Mouse (Mus musculus) left cerebral cortex, adult 9 months (tissue): ENCODE data around the gene Vmn2r80.
"Not testable (repeated sequence)": the region's sequence is repeated elsewhere in the genome, so short reads cannot be mapped to it uniquely, and the experiment has no call there.

ENCODE experiments used
- DNase-seq, 2 experiments: peaks; one replicate each; pipeline ENCODE4 v3.0.0; 2022; ENCODE audit warnings: low spot score in 2 of 2

Gene Vmn2r80

DNA sequence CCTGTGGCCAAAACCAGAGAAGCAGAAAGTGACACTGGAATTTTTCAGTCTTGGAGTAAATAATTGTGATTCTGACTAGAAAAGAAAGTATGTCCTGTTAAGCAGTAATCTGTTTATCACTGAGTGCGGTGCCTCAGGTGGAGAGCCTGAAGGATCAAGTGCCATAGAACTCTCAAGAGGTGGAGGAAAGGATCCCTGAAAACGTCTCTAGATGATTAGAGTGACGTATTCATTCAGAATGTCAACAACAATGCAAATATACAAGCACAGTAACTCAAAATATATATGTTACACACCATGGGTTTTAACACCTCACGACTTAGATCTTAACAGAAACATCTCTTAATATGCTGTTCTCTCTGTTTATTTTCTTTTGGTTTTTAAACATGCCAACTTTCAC, at the start of gene Vmn2r80:
Gene Vmn2r80 (plus strand): TSS at position 301 of the 400 bp plus-strand sequence.
- not testable (repeated sequence) for DNase-seq

DNA sequence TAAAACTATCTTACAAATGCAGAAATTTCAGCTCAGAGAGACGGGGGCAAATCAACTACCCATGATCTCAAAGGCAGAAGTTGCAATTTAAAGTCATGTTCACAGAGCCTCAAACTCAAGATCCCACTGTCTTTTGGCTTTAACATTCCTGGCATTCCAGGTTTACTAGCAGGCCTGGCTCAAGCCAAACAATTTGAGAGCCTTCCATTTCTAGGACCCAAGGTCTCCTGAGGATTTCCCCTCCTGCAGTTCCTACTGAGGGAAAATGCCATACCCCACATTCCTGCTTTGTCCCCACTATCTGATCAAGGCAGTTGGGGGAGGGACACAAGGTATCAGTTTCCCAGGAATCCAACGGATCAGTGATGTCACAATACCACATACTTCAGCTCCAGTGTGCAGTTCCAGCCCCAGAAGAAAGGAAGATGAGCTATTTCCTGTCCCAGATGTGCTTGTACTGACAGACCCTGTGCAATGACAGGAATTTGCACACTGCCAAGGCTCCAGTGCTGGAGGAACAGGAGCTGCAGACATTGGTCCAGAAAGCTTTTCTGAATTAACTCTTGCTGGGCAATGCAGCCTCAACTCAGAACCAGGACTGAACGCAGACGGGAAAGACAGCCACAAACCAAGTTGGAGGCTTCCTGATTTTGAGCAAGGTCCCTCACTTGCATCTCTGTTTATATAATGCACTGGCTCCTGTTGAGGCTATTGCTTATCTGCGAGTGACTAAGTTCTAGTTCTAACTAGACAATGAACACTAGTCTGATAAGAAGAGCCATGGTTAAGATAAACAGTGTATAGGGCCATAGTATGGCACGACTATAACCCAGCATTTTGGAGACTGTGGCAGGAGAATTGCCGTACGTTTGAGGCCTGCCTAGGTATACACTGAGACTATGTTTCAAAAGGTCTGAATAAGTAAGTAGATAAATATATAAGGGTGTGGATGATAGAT, 42.0 kb upstream of the Vmn2r80 start:
- DNase-seq: no peak

DNA sequence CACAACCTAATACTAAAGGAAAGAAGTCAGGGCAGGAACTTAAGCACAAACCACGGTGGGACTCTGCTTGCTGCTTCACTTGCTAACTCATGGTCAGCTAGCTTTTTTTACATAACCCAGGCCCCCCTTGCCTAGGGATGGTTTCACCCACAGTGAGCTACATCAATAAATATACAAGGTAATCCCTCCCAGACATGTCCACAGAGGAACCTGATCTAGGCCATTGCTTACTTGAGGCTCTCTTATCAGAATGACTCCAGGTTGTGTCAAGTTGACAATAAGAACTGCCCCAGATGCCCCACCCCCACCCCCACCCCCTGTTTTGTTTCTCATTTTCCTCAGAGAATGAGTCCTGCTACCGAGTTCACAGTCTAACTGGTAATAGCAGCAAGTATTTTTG, 41.0 kb upstream of the Vmn2r80 start:
- DNase-seq: no peak

DNA sequence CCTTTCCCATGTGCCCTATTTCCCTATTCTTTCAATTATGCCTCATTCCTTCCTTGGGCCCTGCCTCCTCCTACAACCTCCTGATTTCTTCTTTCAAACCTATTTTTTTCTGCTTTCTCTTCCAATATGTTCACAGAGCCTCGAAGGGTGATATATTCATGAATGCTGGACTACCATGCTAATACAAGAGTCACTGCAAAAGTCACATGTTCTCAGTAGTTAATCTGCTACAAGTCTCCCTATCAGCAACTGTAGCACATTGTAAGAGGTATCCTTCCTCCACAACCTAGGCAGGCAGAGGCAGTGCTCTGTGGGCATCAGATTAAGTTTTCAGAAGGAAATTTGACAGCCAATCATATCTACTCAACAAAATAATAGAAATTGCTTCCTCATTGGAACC, 39.4 kb upstream of the Vmn2r80 start:
- DNase-seq: no peak

DNA sequence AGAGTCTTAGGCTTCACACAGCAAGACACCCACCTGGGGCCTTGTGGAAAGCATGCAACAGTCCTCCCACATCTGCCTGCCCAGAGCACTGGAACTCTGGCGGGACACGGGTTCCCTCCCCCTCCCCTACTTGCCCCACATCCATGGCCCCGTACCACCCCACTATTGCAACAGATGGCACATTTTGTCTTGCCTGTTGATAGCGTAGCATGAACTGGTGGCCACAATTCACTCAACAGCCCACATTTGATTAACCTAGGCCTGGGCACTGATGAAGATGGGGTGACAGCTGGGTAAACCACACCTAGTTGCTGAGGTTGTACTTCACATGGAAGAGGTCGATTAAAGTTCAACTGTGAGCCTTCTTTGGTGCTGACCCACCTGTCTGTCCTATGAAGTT, 38.1 kb upstream of the Vmn2r80 start:
- no peak for DNase-seq

DNA sequence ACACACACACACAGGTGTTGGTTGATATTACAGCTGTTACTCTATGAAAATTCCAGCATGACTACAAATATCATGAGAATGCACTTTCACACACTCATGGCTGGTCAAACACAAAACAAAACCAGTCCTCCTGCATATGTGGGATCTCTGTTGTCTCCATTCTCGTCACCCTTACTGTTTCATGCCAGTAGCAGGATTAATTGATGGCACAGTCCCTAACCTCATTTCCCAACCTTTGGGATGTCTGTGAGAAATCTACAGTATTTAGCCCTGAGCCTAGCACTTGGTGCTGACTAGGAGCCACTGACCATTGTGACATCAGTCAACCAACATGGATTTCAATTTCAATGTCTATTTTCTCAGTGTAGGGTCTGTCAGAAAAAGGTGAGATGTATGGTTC, 33.5 kb upstream of the Vmn2r80 start:
- DNase-seq: no peak

DNA sequence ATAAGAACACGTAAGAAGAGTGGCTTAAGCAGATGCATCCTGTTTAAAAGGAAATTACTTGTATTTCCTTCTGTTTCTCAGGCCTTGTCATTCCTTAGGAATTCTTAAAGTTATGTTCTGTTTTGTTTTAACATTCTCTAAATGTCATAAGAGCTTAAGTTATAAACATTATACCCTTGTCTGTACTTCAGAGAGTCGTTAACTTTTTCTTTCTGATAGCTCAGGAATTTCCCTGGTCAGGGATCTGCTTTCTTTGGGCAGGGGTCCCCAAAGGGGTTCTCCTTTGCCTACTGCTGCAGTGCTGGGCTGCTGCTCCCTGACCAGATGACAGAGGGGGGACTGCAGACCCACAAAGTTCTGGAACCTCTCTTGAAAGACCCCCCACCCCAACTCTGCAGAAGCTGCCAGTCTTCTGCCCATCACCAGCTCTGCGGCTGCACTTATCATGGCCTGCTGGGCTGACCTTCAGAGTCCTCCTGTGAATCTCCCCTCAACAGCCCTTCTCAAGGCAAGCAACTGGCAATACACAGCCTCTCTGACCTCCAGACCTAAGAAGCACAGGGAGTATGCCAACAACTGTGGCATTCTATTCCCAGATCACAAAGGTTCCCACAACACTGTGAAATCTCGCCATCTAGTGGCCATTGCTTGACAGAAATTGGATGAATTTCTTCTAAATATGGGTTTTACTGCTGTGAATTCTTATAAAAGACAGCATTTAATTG, 32.3 kb upstream of the Vmn2r80 start:
- peak in 1 of 2 experiments; percentile 56 for DNase-seq

DNA sequence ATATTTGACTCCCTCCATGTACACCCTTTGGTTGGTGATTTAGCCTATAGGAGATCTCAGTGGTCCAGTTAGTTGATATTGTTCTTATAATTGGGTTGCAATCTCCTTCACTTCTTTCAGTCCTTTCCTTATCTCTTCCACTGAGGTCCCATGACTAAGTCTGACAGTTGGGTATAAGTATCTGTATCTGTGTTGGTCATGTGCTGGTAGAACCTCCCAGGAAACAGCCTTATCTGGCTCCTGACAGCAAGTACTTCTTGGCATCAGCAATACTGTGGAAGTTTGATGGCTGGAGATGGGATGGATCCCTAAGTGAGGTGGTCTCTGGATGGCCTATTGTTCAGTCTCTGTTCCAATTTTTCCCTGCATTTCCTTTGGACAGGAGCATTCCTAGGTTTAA, 3.0 kb downstream of the Vmn2r80 start:
- DNase-seq: no peak

DNA sequence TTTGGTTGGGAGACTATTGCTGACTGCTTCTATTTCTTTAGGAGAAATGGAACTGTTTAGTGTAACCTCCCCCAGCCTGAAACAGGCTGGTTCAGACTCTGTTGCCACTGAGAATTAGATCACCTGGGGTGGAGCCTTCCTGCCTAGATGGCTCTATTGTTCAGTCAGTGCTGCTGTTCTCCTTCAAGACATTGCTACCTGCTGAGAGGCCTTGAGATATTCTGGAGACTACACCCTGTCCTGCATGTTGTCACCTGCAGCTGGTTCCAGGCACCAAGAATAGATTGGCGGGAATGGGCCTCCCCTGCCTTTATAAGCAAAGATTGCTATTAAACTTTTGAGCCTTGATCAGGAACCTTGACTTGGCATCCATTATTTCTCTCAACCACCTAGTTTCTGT, 51.4 kb downstream of the Vmn2r80 start:
- not testable (repeated sequence) for DNase-seq

DNA sequence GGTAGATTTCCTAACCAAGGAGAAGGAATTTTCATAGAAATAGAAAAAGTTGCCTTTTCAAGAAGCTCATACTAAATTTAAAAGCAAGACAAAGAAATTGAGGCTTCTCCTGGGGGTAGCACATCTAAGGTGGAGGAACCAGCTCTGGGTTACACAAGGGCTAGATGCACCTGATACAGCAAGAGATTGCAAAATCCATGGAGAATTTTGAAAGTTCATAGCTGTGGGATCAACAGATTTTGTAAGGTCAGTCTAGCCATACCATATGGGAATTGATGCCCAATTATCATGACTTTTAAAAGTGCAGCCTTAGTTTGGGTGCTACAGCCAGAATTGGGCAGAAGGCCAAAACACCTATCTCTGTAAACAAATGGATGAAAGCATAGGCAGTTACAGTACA, 71.9 kb downstream of the Vmn2r80 start:
- DNase-seq: no peak

DNA sequence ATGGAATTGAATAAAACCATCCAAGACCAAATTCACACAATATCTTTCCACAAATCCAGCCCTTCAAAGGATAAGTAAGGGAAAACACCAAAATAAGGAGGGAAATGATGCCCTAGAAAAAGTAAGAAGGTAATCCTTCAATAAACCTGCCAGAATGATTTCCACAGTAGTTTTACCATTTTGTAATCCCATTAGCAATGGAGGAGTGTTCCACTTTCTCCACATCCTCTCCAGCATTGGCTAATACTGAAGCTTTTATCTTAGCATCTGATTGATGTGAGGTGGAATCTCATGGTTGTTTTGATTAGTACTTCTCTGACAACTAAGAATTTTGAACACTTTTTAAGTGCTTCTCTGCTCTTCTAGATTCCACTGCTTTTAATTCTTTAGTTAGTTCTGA, 73.0 kb downstream of the Vmn2r80 start:
- DNase-seq: no peak

DNA sequence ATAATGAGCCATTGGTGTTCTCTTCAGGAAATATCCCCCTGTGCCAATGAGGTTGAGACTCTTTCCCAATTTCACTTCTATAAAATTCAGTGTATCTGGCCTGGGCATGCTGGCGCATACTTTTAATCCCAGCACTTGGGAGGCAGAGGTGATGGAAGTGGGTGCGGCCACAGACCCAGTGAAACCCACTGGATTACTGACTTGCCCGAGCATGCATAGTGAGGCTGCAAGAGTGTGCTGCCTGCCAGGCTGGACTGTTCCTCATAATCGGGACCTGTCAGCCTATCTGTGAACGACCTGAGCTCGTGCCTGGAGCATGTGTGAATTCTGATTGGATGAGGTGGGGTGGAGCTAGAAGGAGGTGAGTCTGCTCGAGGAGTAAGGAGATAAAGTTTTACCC, 73.6 kb downstream of the Vmn2r80 start:
- DNase-seq: no peak
